Mouse (Mus musculus): ENCODE results near the gene Ivd. TPM values are rescaled to one million over a fixed set of nuclear protein-coding genes. Genes with fewer than 3 reads are reported as not detected.

The Ivd gene
- polyA plus RNA-seq, 1 experiment, result 25.7 TPM

DNA sequence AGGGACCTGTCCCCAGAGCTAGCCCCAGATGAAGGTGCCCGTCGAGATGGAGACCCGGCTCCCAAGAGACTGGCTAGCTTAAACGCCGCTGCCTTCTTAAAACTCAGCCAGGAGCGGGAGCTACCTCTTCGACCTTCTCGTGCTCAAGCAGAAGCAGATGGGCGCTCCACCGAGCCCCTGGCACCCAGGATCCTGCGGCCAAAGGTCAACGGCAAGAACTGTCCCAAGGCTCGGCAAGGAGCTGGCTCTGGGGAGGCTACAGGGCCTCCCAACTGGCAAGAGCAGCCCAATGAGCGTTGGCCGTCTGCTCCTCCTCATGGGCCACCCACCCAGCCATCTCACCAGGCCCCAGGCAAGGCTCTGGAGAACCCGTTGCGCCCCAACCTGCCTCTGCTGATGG, 54.7 kb downstream of the Ivd start:
- Histone ChIP-seq H3K27ac (ENCODE audit: insufficient read depth, low read depth, low read length) (no peak overlapping the region), H3K4me3 (ENCODE audit: low read depth, low read length) (no peak overlapping the region), H3K27me3 (ENCODE audit: control insufficient read depth, insufficient read depth, low read length) (no peaks in the 10 kb centered on the region), H3K36me3 (ENCODE audit: control insufficient read depth, insufficient read depth, low read length) (peaks cover 20% of the 10 kb centered on the region; the same call in 1 of the 2 replicates), H3K4me1 (ENCODE audit: control insufficient read depth, insufficient read depth, insufficient read length, low read length) (peaks cover 13% of the 10 kb centered on the region)
- TF ChIP-seq POLR2A (IDR thresholded peaks at IDR 0.05; ENCODE audit: low read depth, low read length), result no peak
- TF ChIP-seq CTCF (IDR thresholded peaks at IDR 0.05; ENCODE audit: extremely low read depth, insufficient read length, insufficient replicate concordance, low read depth, low read length), result no peak
- 86% methylated on average over 17 of the region's 17 CpGs for WGBS

- Histone ChIP-seq H3K36me3 (ENCODE audit: control insufficient read depth, insufficient read depth, low read length) (peaks cover 30% of the 10 kb centered on the region), H3K27me3 (ENCODE audit: control insufficient read depth, insufficient read depth, low read length) (no peaks in the 10 kb centered on the region), H3K27ac (ENCODE audit: insufficient read depth, low read depth, low read length) (no peak overlapping the region), H3K4me1 (ENCODE audit: control insufficient read depth, insufficient read depth, insufficient read length, low read length) (peaks cover 7% of the 10 kb centered on the region), H3K4me3 (ENCODE audit: low read depth, low read length) (no peak overlapping the region)
- WGBS, result 78% methylated on average over 1 of the region's 1 CpGs
- TF ChIP-seq CTCF (IDR thresholded peaks at IDR 0.05; ENCODE audit: extremely low read depth, insufficient read length, insufficient replicate concordance, low read depth, low read length) (no peak), POLR2A (IDR thresholded peaks at IDR 0.05; ENCODE audit: low read depth, low read length) (no peak)
These were observed 56.8 kb downstream of the Ivd start for GRCm38 (mm10) chr2:118918543-118918942.

GRCm38 (mm10) chr2:118920428-118920827, 58.7 kb downstream of the Ivd start:
- 80% methylated on average over 3 of the region's 3 CpGs for WGBS
- TF ChIP-seq POLR2A (IDR thresholded peaks at IDR 0.05; ENCODE audit: low read depth, low read length) (no peak), CTCF (IDR thresholded peaks at IDR 0.05; ENCODE audit: extremely low read depth, insufficient read length, insufficient replicate concordance, low read depth, low read length) (no peak)

DNA sequence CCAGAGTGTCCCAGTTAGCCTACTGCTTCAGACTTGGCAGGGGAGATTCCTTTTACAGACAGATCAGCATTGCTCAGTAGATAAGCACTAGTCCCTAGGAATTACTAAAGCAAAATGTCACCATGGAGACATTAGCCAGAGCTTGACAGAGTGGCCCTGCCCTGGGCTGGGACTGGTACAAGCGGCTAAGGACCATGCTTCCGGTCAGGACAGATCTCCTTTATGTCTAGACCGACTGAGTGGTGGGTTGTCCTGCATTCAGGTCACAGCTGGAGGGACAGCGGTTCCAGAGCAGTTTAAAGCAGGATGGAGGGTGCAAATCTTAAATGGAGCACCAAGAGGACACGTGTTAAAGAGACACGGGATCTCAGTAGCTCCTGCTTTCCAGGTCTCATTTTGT, 64.2 kb downstream of the Ivd start:
- Histone ChIP-seq H3K27me3 (ENCODE audit: control insufficient read depth, insufficient read depth, low read length) (no peaks in the 10 kb centered on the region), H3K27ac (ENCODE audit: insufficient read depth, low read depth, low read length) (no peak overlapping the region), H3K36me3 (ENCODE audit: control insufficient read depth, insufficient read depth, low read length) (peaks cover 13% of the 10 kb centered on the region), H3K4me3 (ENCODE audit: low read depth, low read length) (peak overlapping the region; percentile 92), H3K4me1 (ENCODE audit: control insufficient read depth, insufficient read depth, insufficient read length, low read length) (peaks cover 4% of the 10 kb centered on the region; the same call in 1 of the 2 replicates)
- TF ChIP-seq CTCF (IDR thresholded peaks at IDR 0.05; ENCODE audit: extremely low read depth, insufficient read length, insufficient replicate concordance, low read depth, low read length) (no peak), POLR2A (IDR thresholded peaks at IDR 0.05; ENCODE audit: low read depth, low read length) (no peak)
- WGBS, result 3% methylated on average over 6 of the region's 6 CpGs

More at GRCm38 (mm10) chr2:118920428-118920827, 58.7 kb downstream of the Ivd start:
- no peak overlapping the region for H3K4me3 ChIP-seq (ENCODE audit: low read depth, low read length)
- H3K36me3 ChIP-seq (ENCODE audit: control insufficient read depth, insufficient read depth, low read length), result peaks cover 30% of the 10 kb centered on the region
- no peak overlapping the region for H3K27ac ChIP-seq (ENCODE audit: insufficient read depth, low read depth, low read length)
- no peaks in the 10 kb centered on the region for H3K27me3 ChIP-seq (ENCODE audit: control insufficient read depth, insufficient read depth, low read length)
- H3K4me1 ChIP-seq (ENCODE audit: control insufficient read depth, insufficient read depth, insufficient read length, low read length), result no peaks in the 10 kb centered on the region

- Histone ChIP-seq H3K4me3 (ENCODE audit: low read depth, low read length) (peak within 1 kb of the TSS; percentile 92), H3K27ac (ENCODE audit: insufficient read depth, low read depth, low read length) (no peak within 1 kb of the TSS), H3K4me1 (ENCODE audit: control insufficient read depth, insufficient read depth, insufficient read length, low read length) (peaks cover 4% of the 10 kb centered on the region; the same call in 1 of the 2 replicates), H3K27me3 (ENCODE audit: control insufficient read depth, insufficient read depth, low read length) (no peaks in the 10 kb centered on the region), H3K36me3 (ENCODE audit: control insufficient read depth, insufficient read depth, low read length) (peaks cover 10% of the 10 kb centered on the region)
- WGBS, result 3% methylated on average over 47 of the region's 47 CpGs
- TF ChIP-seq CTCF (IDR thresholded peaks at IDR 0.05; ENCODE audit: extremely low read depth, insufficient read length, insufficient replicate concordance, low read depth, low read length) (no peak), POLR2A (IDR thresholded peaks at IDR 0.05; ENCODE audit: low read depth, low read length) (no peak)
These were observed 64.7 kb downstream of the Ivd start, which contains the start of gene Chst14 for GRCm38 (mm10) chr2:118926361-118926997. TSS of gene Chst14 (plus strand) at chr2:118926496.

GRCm38 (mm10) chr2:118926998-118927739, 65.4 kb downstream of the Ivd start:
- peaks cover 8% of the 10 kb centered on the region for H3K36me3 ChIP-seq (ENCODE audit: control insufficient read depth, insufficient read depth, low read length)
- 66% methylated on average over 31 of the region's 31 CpGs for WGBS
- peak overlapping the region; percentile 92 for H3K4me3 ChIP-seq (ENCODE audit: low read depth, low read length)
- H3K4me1 ChIP-seq (ENCODE audit: control insufficient read depth, insufficient read depth, insufficient read length, low read length), result peaks cover 4% of the 10 kb centered on the region; the same call in 1 of the 2 replicates
- no peak overlapping the region for H3K27ac ChIP-seq (ENCODE audit: insufficient read depth, low read depth, low read length)
- TF ChIP-seq CTCF (IDR thresholded peaks at IDR 0.05; ENCODE audit: extremely low read depth, insufficient read length, insufficient replicate concordance, low read depth, low read length) (no peak), POLR2A (IDR thresholded peaks at IDR 0.05; ENCODE audit: low read depth, low read length) (no peak)
- no peaks in the 10 kb centered on the region for H3K27me3 ChIP-seq (ENCODE audit: control insufficient read depth, insufficient read depth, low read length)

Other genes with a start within 250 kb of the Ivd start
- 1.8 and 2.0 TPM in 2 replicates for gene Pak6, start 198.7 kb upstream of the Ivd start, polyA plus RNA-seq (2012; rRNA removed)
- gene Ankrd63, start 158.0 kb upstream of the Ivd start, polyA plus RNA-seq (2012; rRNA removed), result 0.13 and 1.4 TPM in 2 replicates
- 2.9 and 6.2 TPM in 2 replicates for gene Plcb2, start 133.5 kb upstream of the Ivd start, polyA plus RNA-seq (2012; rRNA removed)
- 6.2 and 8.8 TPM in 2 replicates for gene Inafm2, start 116.2 kb upstream of the Ivd start, polyA plus RNA-seq (2012; rRNA removed)
- 2.4 and 3.3 TPM in 2 replicates for gene Ccdc9b, start 99.3 kb upstream of the Ivd start, polyA plus RNA-seq (2012; rRNA removed)
- 2,253 and 5,176 TPM in 2 replicates for gene Phgr1, start 89.2 kb upstream of the Ivd start, polyA plus RNA-seq (2012; rRNA removed)
- 1.7 and 3.5 TPM in 2 replicates for gene Disp2, start 82.2 kb upstream of the Ivd start, polyA plus RNA-seq (2012; rRNA removed)
- gene Knstrn, start 48.0 kb upstream of the Ivd start, polyA plus RNA-seq (2012; rRNA removed), result 1.5 and 4.7 TPM in 2 replicates
- 11.8 and 24.6 TPM in 2 replicates for gene Bahd1, start 38.4 kb downstream of the Ivd start, polyA plus RNA-seq (2012; rRNA removed)
- gene Chst14, start 64.5 kb downstream of the Ivd start, polyA plus RNA-seq (2012; rRNA removed), result 3.8 and 4.0 TPM in 2 replicates
- gene Ccdc32, start 167.4 kb downstream of the Ivd start, polyA plus RNA-seq (2012; rRNA removed), result 3.9 and 10.0 TPM in 2 replicates
- 1.1 and 1.9 TPM in 2 replicates for gene Rpusd2, start 172.8 kb downstream of the Ivd start, polyA plus RNA-seq (2012; rRNA removed)
- gene Knl1, start 185.2 kb downstream of the Ivd start, polyA plus RNA-seq (2012; rRNA removed), result 0.11 and 0.15 TPM in 2 replicates

All from small intestine, adult 2 months (tissue).